Mouse (Mus musculus) retina, postnatal 7 days (tissue): Measurements from ENCODE around the gene Tmem256.
A peak's percentile ranks its signal among the peaks of the same experiment; 100 is the strongest.

ENCODE experiments used
- DNase-seq: peaks from one replicate; pipeline ENCODE4 v3.0.0-alpha.2; 2012; ENCODE audit warnings: low read depth, low spot score

Tmem256 gene

GRCm38 (mm10) chr11:69815155-69815554, 23.2 kb upstream of the Tmem256 start, which contains the start of gene Gm39566:
Gene Gm39566, minus strand, starts transcription at chr11:69815298.
- DNase-seq: no peak

- no peak for DNase-seq
Measured at GRCm38 (mm10) chr11:69816520-69816919, 21.8 kb upstream of the Tmem256 start.

- DNase-seq: no peak
Measured at GRCm38 (mm10) chr11:69818365-69818764, 19.9 kb upstream of the Tmem256 start, which contains the start of gene Spem2. Gene Spem2, minus strand, starts transcription at chr11:69818465.

GRCm38 (mm10) chr11:69818871-69819270, 19.4 kb upstream of the Tmem256 start:
- DNase-seq: no peak

GRCm38 (mm10) chr11:69822080-69822479, 16.2 kb upstream of the Tmem256 start, which contains the start of gene Spem1:
Gene Spem1, minus strand, starts transcription at chr11:69822180.
- no peak for DNase-seq

- no peak for DNase-seq
Measured at GRCm38 (mm10) chr11:69823456-69823855, 14.9 kb upstream of the Tmem256 start.

- no peak for DNase-seq
Measured at GRCm38 (mm10) chr11:69828832-69829231, 9.5 kb upstream of the Tmem256 start.

GRCm38 (mm10) chr11:69833554-69833953, 4.8 kb upstream of the Tmem256 start:
- no peak for DNase-seq

GRCm38 (mm10) chr11:69834001-69834549, 4.2 kb upstream of the Tmem256 start:
- no peak for DNase-seq

GRCm38 (mm10) chr11:69835326-69835965, 2.9 kb upstream of the Tmem256 start:
- DNase-seq: no peak

- DNase-seq: no peak
Measured at GRCm38 (mm10) chr11:69835966-69836335, 2.4 kb upstream of the Tmem256 start.

GRCm38 (mm10) chr11:69836703-69837576, 1.4 kb upstream of the Tmem256 start:
- no peak for DNase-seq

- DNase-seq: peak; percentile 75
Measured at GRCm38 (mm10) chr11:69837604-69837951, 736 bp upstream of the Tmem256 start, which contains the start of gene Nlgn2. Gene Nlgn2, minus strand, starts transcription at chr11:69837784.

- no peak for DNase-seq
Measured at GRCm38 (mm10) chr11:69838714-69839104, 395 bp downstream of the Tmem256 start.

- DNase-seq: peak; percentile 74
Measured at GRCm38 (mm10) chr11:69846198-69846680, 7.9 kb downstream of the Tmem256 start, which contains the start of gene Plscr3. Gene Plscr3, plus strand, starts transcription at chr11:69846376.

GRCm38 (mm10) chr11:69846738-69847688, 8.7 kb downstream of the Tmem256 start:
- DNase-seq: no peak

GRCm38 (mm10) chr11:69848021-69848420, 9.7 kb downstream of the Tmem256 start:
- no peak for DNase-seq

- DNase-seq: no peak
Measured at GRCm38 (mm10) chr11:69849128-69849527, 10.8 kb downstream of the Tmem256 start.

GRCm38 (mm10) chr11:69849884-69850283, 11.6 kb downstream of the Tmem256 start:
- no peak for DNase-seq

GRCm38 (mm10) chr11:69850754-69851153, 12.4 kb downstream of the Tmem256 start:
- no peak for DNase-seq

GRCm38 (mm10) chr11:69853994-69854393, 15.7 kb downstream of the Tmem256 start:
- no peak for DNase-seq
